Mouse (Mus musculus): ENCODE measurements at regions not wholly inside any gene's neighbourhood (a gene's known extent, or its start where the extent isn't known, plus 50 kb on each side); places are given as distances from the start of the nearest gene placed in this dataset.
A peak's percentile ranks its signal among the peaks of the same experiment; 100 is the strongest.

- 81% methylated on average over 7 of the region's 7 CpGs for WGBS
- H3K27ac ChIP-seq = 0 out of 2 replicates have a peak overlapping the region, but pooled peaks have one; percentile 11
- H3K27me3 ChIP-seq (ENCODE audit: control insufficient read depth, insufficient read depth, low read length) = no peaks in the 10 kb centered on the region
- ATAC-seq (ENCODE audit: low FRiP score) = no peak
- H3K9ac ChIP-seq = no peak overlapping the region
- no peaks in the 10 kb centered on the region for H3K9me3 ChIP-seq (ENCODE audit: control insufficient read depth, low read length)
- H3K4me3 ChIP-seq (replicated peaks; ENCODE audit: low read length) = no peak overlapping the region
- H3K4me2 ChIP-seq (replicated peaks) = no peak overlapping the region
- no peaks in the 10 kb centered on the region for H3K36me3 ChIP-seq (replicated peaks; ENCODE audit: control insufficient read depth, insufficient read depth)
- peaks cover 29% of the 10 kb centered on the region for H3K4me1 ChIP-seq (replicated peaks; ENCODE audit: control insufficient read depth, insufficient read depth, low read length)
- DNase-seq (ENCODE audit: low spot score) = no peak
These were observed 67.8 kb upstream of the Acbd6 start for GRCm38 (mm10) chr1:155490131-155490530.

GRCm38 (mm10) chr1:155491205-155492026 is 66.5 kb upstream of the Acbd6 start:
- DNase-seq (ENCODE audit: low spot score) (peak; percentile 49), ATAC-seq (ENCODE audit: low FRiP score) (peak; percentile 68)
- H3K4me3 ChIP-seq (replicated peaks; ENCODE audit: low read length) = peak overlapping the region; percentile 12; the same call in 1 of the 2 replicates
- H3K4me2 ChIP-seq (replicated peaks) = peak overlapping the region; percentile 50
- H3K4me1 ChIP-seq (replicated peaks; ENCODE audit: control insufficient read depth, insufficient read depth, low read length) = peaks cover 29% of the 10 kb centered on the region
- WGBS = 4% methylated on average over 24 of the region's 24 CpGs
- peak overlapping the region; percentile 20; the same call in 1 of the 2 replicates for H3K9ac ChIP-seq
- no peaks in the 10 kb centered on the region for H3K27me3 ChIP-seq (ENCODE audit: control insufficient read depth, insufficient read depth, low read length)
- H3K27ac ChIP-seq = peak overlapping the region; percentile 68
- H3K9me3 ChIP-seq (ENCODE audit: control insufficient read depth, low read length) = no peaks in the 10 kb centered on the region
- no peaks in the 10 kb centered on the region for H3K36me3 ChIP-seq (replicated peaks; ENCODE audit: control insufficient read depth, insufficient read depth)

GRCm38 (mm10) chr1:155493333-155493732 is 64.6 kb upstream of the Acbd6 start:
- no peak for DNase-seq (ENCODE audit: low spot score)
- Histone ChIP-seq H3K4me2 (replicated peaks) (no peak overlapping the region), H3K36me3 (replicated peaks; ENCODE audit: control insufficient read depth, insufficient read depth) (no peaks in the 10 kb centered on the region), H3K4me1 (replicated peaks; ENCODE audit: control insufficient read depth, insufficient read depth, low read length) (peaks cover 25% of the 10 kb centered on the region), H3K27ac (no peak overlapping the region), H3K27me3 (ENCODE audit: control insufficient read depth, insufficient read depth, low read length) (no peaks in the 10 kb centered on the region), H3K9ac (no peak overlapping the region), H3K9me3 (ENCODE audit: control insufficient read depth, low read length) (no peaks in the 10 kb centered on the region), H3K4me3 (replicated peaks; ENCODE audit: low read length) (no peak overlapping the region)
- ATAC-seq (ENCODE audit: low FRiP score) = no peak
- 87% methylated on average over 6 of the region's 6 CpGs for WGBS

GRCm38 (mm10) chr1:155493799-155494198 is 64.1 kb upstream of the Acbd6 start:
- H3K36me3 ChIP-seq (replicated peaks; ENCODE audit: control insufficient read depth, insufficient read depth) = no peaks in the 10 kb centered on the region
- no peaks in the 10 kb centered on the region for H3K27me3 ChIP-seq (ENCODE audit: control insufficient read depth, insufficient read depth, low read length)
- no peak overlapping the region for H3K9ac ChIP-seq
- no peak overlapping the region for H3K4me3 ChIP-seq (replicated peaks; ENCODE audit: low read length)
- DNase-seq (ENCODE audit: low spot score) (no peak), ATAC-seq (ENCODE audit: low FRiP score) (no peak)
- WGBS = 59% methylated on average over 4 of the region's 4 CpGs
- H3K4me1 ChIP-seq (replicated peaks; ENCODE audit: control insufficient read depth, insufficient read depth, low read length) = peaks cover 23% of the 10 kb centered on the region
- H3K27ac ChIP-seq = no peak overlapping the region
- no peak overlapping the region for H3K4me2 ChIP-seq (replicated peaks)
- no peaks in the 10 kb centered on the region for H3K9me3 ChIP-seq (ENCODE audit: control insufficient read depth, low read length)

- ATAC-seq (ENCODE audit: low FRiP score) (no peak), DNase-seq (ENCODE audit: low spot score) (no peak)
- no peak overlapping the region for H3K9ac ChIP-seq
- H3K36me3 ChIP-seq (replicated peaks; ENCODE audit: control insufficient read depth, insufficient read depth) = no peaks in the 10 kb centered on the region
- no peaks in the 10 kb centered on the region for H3K27me3 ChIP-seq (ENCODE audit: control insufficient read depth, insufficient read depth, low read length)
- no peak overlapping the region for H3K27ac ChIP-seq
- no peaks in the 10 kb centered on the region for H3K9me3 ChIP-seq (ENCODE audit: control insufficient read depth, low read length)
- H3K4me2 ChIP-seq (replicated peaks) = no peak overlapping the region
- H3K4me1 ChIP-seq (replicated peaks; ENCODE audit: control insufficient read depth, insufficient read depth, low read length) = peaks cover 23% of the 10 kb centered on the region
- 97% methylated on average over 2 of the region's 2 CpGs for WGBS
- H3K4me3 ChIP-seq (replicated peaks; ENCODE audit: low read length) = no peak overlapping the region
These were observed 63.6 kb upstream of the Acbd6 start for GRCm38 (mm10) chr1:155494347-155494746.

GRCm38 (mm10) chr1:155499735-155500134 is 58.2 kb upstream of the Acbd6 start:
- no peaks in the 10 kb centered on the region for H3K36me3 ChIP-seq (replicated peaks; ENCODE audit: control insufficient read depth, insufficient read depth)
- no peak overlapping the region for H3K9ac ChIP-seq
- peaks cover 7% of the 10 kb centered on the region; the same call in 1 of the 2 replicates for H3K4me1 ChIP-seq (replicated peaks; ENCODE audit: control insufficient read depth, insufficient read depth, low read length)
- DNase-seq (ENCODE audit: low spot score) = no peak
- no peak overlapping the region for H3K4me3 ChIP-seq (replicated peaks; ENCODE audit: low read length)
- no peak for ATAC-seq (ENCODE audit: low FRiP score)
- no peaks in the 10 kb centered on the region for H3K27me3 ChIP-seq (ENCODE audit: control insufficient read depth, insufficient read depth, low read length)
- 91% methylated on average over 1 of the region's 1 CpGs for WGBS
- H3K27ac ChIP-seq = no peak overlapping the region
- no peak overlapping the region for H3K4me2 ChIP-seq (replicated peaks)
- no peaks in the 10 kb centered on the region for H3K9me3 ChIP-seq (ENCODE audit: control insufficient read depth, low read length)

- Histone ChIP-seq H3K4me1 (replicated peaks; ENCODE audit: control insufficient read depth, insufficient read depth, low read length) (peaks cover 8% of the 10 kb centered on the region; the same call in 1 of the 2 replicates), H3K4me3 (replicated peaks; ENCODE audit: low read length) (no peak overlapping the region), H3K9me3 (ENCODE audit: control insufficient read depth, low read length) (no peaks in the 10 kb centered on the region), H3K27me3 (ENCODE audit: control insufficient read depth, insufficient read depth, low read length) (no peaks in the 10 kb centered on the region), H3K4me2 (replicated peaks) (no peak overlapping the region), H3K9ac (no peak overlapping the region), H3K36me3 (replicated peaks; ENCODE audit: control insufficient read depth, insufficient read depth) (no peaks in the 10 kb centered on the region), H3K27ac (no peak overlapping the region)
- 43% methylated on average over 10 of the region's 10 CpGs for WGBS
- no peak for ATAC-seq (ENCODE audit: low FRiP score)
- DNase-seq (ENCODE audit: low spot score) = no peak
These were observed 55.1 kb upstream of the Acbd6 start for GRCm38 (mm10) chr1:155502867-155503266.

GRCm38 (mm10) chr1:155504581-155505328 is 53.2 kb upstream of the Acbd6 start:
- Histone ChIP-seq H3K4me3 (replicated peaks; ENCODE audit: low read length) (no peak overlapping the region), H3K4me2 (replicated peaks) (no peak overlapping the region), H3K27me3 (ENCODE audit: control insufficient read depth, insufficient read depth, low read length) (no peaks in the 10 kb centered on the region), H3K9ac (no peak overlapping the region), H3K27ac (no peak overlapping the region), H3K4me1 (replicated peaks; ENCODE audit: control insufficient read depth, insufficient read depth, low read length) (peaks cover 8% of the 10 kb centered on the region; the same call in 1 of the 2 replicates), H3K9me3 (ENCODE audit: control insufficient read depth, low read length) (no peaks in the 10 kb centered on the region), H3K36me3 (replicated peaks; ENCODE audit: control insufficient read depth, insufficient read depth) (no peaks in the 10 kb centered on the region)
- no peak for ATAC-seq (ENCODE audit: low FRiP score)
- WGBS = 58% methylated on average over 12 of the region's 12 CpGs
- DNase-seq (ENCODE audit: low spot score) = no peak

GRCm38 (mm10) chr1:155505361-155506077 is 52.4 kb upstream of the Acbd6 start:
- 72% methylated on average over 6 of the region's 6 CpGs for WGBS
- Histone ChIP-seq H3K9me3 (ENCODE audit: control insufficient read depth, low read length) (no peaks in the 10 kb centered on the region), H3K36me3 (replicated peaks; ENCODE audit: control insufficient read depth, insufficient read depth) (no peaks in the 10 kb centered on the region), H3K27ac (no peak overlapping the region), H3K4me1 (replicated peaks; ENCODE audit: control insufficient read depth, insufficient read depth, low read length) (peaks cover 8% of the 10 kb centered on the region; the same call in 1 of the 2 replicates), H3K27me3 (ENCODE audit: control insufficient read depth, insufficient read depth, low read length) (no peaks in the 10 kb centered on the region), H3K9ac (no peak overlapping the region), H3K4me2 (replicated peaks) (no peak overlapping the region), H3K4me3 (replicated peaks; ENCODE audit: low read length) (no peak overlapping the region)
- DNase-seq (ENCODE audit: low spot score) (no peak), ATAC-seq (ENCODE audit: low FRiP score) (no peak)

All from hindbrain, embryonic 14.5 days (tissue).